22 mouse cellular contexts compared by ENCODE assay signal in genomic region chr13:106649363-106649762, GRCm38 (mm10).
"Had no signal": no experiment of that assay in that cellular context is flagged by ENCODE, and none has a peak within 500 bp of the region (broad histone marks: within the 10 kb centered on the region; RNA-seq: fewer than 3 reads in every experiment).

No protein-coding gene starts in this region.

- H3K27me3 ChIP-seq: liver, embryonic 13.5 days; liver, embryonic 15.5 days; lung, embryonic 15.5 days; megakaryocyte, embryonic 14.5 days; neural tube, embryonic 13.5 days; neural tube, embryonic 15.5 days had no signal

- H3K27ac ChIP-seq: liver, embryonic 13.5 days; liver, embryonic 15.5 days; lung, embryonic 15.5 days; macrophage; neural tube, embryonic 13.5 days; neural tube, embryonic 15.5 days had no signal

- H3K36me3 ChIP-seq: liver, embryonic 13.5 days; liver, embryonic 15.5 days; lung, embryonic 15.5 days; neural tube, embryonic 13.5 days; neural tube, embryonic 15.5 days had no signal

- H3K9me3 ChIP-seq: liver, embryonic 13.5 days; liver, embryonic 15.5 days; lung, embryonic 15.5 days; megakaryocyte, embryonic 14.5 days; neural tube, embryonic 13.5 days; neural tube, embryonic 15.5 days had no signal

- H3K4me1 ChIP-seq: liver, embryonic 13.5 days; liver, embryonic 15.5 days; lung, embryonic 15.5 days; megakaryocyte, embryonic 14.5 days; neural tube, embryonic 13.5 days; neural tube, embryonic 15.5 days had no signal

- DNase-seq: liver, embryonic 13.5 days; liver, postnatal 0 days; lung, adult 2 months; lung, postnatal 14 days; lung, postnatal 36 days; retina, postnatal 1 day; right cerebral cortex, adult 18-20 months; right cerebral cortex, postnatal 25 days; right cerebral cortex, postnatal 4 days; spleen, adult 18-20 months; thymus, adult 18-20 months; thymus, postnatal 14 days; thymus, postnatal 36 days had no signal

- H3K4me3 ChIP-seq: liver, embryonic 13.5 days; liver, embryonic 15.5 days; lung, embryonic 15.5 days; megakaryocyte, embryonic 14.5 days; myocyte; neural tube, embryonic 13.5 days; neural tube, embryonic 15.5 days had no signal

- ATAC-seq: liver, postnatal 0 days; lung, postnatal 0 days had no signal

- H3K9ac ChIP-seq: liver, embryonic 13.5 days; liver, embryonic 15.5 days; liver, postnatal 0 days; lung, embryonic 15.5 days; neural tube, embryonic 13.5 days; neural tube, embryonic 15.5 days had no signal

- H3K4me2 ChIP-seq: liver, embryonic 11.5 days; liver, embryonic 13.5 days; liver, embryonic 15.5 days; lung, embryonic 15.5 days; neural tube, embryonic 13.5 days; neural tube, embryonic 15.5 days had no signal
